Mouse (Mus musculus) induced T-regulatory cell, adult 2 months (primary cell): ENCODE results near the gene Ghsr.
"Not testable (repeated sequence)": the region's sequence is repeated elsewhere in the genome, so short reads cannot be mapped to it uniquely, and the experiment has no call there.

Experiments
- DNase-seq: peaks from one replicate; pipeline ENCODE4 v3.0.0-alpha.2; 2012; ENCODE audit warnings: low read depth

The Ghsr gene

DNA sequence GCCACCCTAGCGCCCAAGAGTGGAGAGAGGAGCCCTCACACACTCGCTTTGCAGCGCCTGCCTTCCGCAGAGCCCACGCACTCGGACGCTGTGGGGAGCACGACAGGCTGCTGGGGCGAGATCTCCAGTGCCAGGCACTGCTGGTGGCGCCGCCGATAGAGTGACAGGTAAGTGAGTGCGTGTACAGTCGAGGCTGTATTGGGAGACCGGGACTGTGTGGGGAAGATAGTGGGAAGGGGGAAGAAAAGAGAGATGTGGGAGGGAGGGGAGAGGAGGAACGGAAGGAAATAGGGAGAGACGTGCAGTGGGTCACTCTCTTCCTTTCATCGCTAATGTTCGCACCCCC, at the start of gene Ghsr:
Gene Ghsr (plus strand): TSS at position 76 of the 346 bp plus-strand sequence.
- no peak for DNase-seq

DNA sequence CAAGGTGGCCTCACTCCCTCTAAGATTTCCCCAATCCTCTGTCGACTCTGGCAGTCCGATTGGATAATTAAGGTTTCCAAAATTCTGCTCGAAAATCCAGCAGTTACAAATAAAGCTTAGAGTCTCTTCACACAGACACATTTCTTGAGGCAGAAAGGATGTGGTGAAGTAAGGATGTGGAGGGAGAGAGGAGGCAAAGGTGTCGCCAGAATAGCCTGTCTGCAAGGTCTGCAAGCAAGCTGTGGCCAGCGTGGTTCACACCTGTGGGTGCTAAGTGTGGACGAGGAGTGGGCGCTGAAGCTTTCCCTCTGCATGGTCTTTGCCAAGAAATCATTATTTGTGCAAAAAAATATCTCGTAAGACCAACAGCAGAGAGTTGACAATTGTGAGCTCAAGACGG, 48.6 kb upstream of the Ghsr start:
- DNase-seq: peak; percentile 67

DNA sequence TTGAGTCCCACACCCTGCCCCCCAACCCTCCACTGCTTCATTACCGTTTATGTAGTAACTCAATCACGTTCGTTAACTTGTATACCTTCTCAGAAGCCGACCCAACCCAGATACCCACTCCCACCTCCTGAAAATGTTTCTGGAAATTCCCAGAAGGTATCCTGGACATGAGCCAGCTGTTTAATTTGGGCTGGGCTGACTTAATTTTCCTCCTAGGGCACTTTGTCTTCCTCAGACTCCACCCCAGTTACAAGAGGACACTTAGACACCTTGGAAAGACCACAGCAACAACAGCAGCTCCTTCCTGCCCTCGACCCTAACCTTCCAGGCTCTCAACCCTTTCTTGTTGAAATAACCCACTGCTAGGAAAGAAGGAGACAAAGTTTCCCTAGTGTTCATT, 47.6 kb upstream of the Ghsr start:
- no peak for DNase-seq

DNA sequence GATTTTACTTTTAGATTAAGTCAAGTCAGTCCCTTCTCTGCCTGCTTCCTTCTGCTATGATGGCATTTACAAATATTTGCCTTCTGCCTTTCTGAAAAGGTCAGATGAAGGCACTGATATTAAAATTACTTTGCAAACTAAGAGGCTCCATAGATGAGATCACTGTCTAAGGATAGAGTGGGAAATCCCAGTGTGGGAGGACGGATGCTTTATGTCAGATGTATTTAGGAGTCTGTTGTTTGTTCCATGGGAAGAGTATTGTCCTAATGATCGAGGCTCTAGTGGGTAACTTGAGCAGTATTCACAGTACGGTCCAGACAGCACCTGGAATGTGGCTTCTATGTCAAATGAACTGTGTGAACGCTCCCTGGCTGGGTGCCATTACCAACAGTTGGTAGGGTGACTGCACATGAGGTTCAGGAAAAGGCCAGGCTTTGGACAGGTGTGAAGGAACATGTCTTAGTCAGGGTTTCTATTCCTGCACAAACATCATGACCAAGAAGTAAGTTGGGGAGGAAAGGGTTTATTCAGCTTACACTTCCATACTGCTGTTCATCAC, 44.4 kb upstream of the Ghsr start:
- DNase-seq: no peak

DNA sequence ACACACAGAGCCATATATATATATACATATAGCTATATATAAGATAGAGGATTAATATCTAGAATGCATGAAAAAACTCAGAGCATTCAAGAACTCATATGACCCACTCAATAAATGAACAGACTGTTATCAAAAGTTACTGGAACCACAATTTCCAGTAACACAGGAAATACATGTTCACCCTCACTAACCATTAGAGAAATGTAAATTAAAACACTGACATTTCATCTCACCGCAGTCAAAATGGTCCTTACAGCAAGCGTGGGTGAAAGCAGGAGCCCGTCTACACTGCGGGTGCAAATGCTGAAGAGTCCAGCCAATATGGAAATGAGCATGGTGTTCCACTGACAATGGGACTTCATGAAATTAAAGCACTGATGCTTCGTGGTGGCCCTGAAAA, 40.4 kb upstream of the Ghsr start:
- DNase-seq: peak; percentile 54

DNA sequence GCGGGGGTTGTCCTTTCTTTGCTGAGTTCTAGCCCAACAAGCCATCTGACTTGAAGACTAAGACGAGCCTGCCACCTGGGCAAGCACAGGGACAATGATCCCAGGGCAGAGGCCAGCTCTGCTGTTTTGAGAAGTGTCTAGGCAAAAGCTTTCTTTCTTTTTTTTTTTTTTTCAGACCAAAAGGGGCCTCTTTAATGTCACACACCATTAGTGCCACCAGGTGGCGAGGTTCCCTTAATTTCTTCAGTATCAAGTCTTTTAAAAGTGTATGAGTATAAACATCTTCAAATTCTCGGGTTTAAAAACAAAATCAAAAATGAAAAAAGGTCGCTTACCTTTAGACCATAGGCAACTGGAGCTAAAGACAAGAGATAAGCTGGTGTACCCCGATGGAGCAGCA, 32.7 kb upstream of the Ghsr start:
- peak; percentile 78 for DNase-seq

DNA sequence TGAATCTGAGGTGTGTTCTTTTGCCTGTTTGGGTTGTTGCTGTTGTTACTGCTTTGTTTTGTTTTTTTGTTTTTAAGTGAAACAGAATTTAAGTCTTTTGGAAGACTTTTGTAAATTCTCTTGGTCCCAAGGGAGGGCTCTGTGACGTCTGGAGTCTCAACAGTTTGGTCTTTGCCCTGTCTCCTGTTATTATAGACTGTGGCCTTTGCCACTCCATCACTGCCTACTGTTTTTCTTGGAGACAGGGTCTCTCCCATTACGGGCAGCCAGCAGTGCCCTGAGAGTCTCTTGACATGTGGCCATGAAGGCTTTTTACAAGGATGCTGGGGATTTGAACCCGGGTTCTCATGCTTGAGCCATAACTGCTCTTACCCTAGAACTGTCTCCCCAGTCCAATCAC, 32.3 kb upstream of the Ghsr start:
- no peak for DNase-seq

DNA sequence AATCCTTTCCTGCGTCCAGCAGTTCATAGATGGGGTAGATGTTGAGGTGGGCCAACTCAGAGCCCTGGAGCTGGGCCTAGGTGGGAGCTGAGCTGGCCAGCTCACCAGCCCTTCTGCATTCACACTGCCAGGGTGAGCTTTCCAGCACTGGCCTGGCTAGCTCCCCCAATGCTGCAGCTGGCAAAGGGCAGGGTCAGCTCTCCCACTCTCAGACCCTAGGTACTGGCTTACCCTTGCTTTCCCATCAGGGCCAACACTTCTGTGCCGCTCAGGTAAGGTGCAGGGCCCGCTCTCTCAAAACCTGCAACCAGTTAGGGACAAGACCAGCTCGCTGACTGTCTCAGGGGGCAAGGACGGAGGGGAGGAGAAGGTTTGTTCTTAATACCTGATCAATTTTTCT, 30.4 kb upstream of the Ghsr start:
- no peak for DNase-seq

DNA sequence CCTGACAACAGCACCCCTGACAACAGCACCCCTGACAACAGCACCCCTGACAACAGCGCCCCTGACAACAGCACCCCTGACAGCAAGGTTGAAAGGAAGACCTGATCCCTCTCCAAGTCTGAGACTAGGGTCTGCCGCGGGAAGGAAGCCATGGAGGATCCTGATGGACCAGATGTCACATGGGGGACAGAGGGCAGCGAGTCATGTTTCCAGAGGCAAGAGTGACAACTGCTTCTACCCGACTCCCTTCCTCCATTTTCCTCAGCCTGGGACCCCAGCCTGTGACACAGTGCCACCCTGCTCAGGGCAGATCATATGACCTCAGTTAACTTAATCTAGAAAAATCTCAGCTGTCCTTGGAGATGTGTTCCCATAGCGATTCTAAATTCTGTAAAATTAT, 28.7 kb upstream of the Ghsr start:
- no peak for DNase-seq

DNA sequence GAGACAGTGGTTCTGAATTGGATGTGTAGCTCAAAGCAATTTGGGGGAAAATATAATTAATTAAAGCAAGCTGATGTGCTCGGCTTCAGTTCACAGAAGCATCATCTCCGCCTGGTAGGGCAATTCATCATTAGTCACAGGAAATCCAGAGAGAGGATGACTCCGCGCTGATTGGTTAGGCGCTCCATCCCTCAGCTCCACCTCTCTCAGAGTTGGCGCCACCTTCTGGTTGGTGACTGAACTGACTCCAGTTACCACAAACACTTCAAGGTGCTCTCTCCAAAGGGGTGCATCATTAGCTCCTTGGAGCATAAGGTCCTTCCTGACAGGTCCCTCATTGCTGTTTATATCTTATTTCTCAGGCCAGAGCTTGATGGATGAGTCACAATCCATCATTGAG, 25.6 kb upstream of the Ghsr start:
- peak; percentile 93 for DNase-seq

DNA sequence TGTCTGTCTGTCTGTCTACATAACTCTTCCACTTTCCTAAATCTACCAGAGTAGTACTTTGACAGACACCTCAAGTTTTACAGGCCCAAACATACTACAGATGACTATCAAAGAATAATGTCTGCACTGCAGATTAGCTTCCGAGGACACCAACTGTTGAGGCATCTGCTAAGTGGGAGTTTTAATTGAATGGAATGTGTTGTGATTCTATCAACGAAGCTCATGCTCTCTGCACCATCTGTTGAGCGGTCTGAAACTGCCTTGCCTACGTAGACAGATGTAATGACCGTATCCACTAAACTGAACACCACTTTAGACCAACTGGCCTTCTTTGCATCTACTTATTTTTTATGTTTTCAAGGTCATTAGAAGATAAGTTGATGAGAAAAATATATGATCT, 22.7 kb upstream of the Ghsr start:
- no peak for DNase-seq

DNA sequence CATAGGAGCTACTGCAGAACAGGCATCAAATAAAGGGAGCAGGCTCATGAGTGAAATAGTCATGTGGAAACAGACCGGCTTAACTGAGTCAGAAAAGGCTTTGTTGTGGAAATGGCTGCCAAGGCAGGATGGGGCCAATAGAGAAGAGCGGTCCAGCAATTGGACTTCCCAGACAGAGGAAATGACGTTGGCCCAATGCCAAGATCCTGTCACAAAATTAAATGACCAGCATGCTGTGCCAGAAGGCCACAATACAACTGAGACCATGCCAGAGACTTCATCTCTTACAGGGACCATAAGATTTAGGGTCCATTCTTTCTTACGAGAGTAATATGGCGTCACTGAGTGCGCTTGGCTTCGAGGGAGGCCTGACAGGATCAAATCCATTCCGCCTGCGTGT, 20.0 kb upstream of the Ghsr start:
- no peak for DNase-seq

DNA sequence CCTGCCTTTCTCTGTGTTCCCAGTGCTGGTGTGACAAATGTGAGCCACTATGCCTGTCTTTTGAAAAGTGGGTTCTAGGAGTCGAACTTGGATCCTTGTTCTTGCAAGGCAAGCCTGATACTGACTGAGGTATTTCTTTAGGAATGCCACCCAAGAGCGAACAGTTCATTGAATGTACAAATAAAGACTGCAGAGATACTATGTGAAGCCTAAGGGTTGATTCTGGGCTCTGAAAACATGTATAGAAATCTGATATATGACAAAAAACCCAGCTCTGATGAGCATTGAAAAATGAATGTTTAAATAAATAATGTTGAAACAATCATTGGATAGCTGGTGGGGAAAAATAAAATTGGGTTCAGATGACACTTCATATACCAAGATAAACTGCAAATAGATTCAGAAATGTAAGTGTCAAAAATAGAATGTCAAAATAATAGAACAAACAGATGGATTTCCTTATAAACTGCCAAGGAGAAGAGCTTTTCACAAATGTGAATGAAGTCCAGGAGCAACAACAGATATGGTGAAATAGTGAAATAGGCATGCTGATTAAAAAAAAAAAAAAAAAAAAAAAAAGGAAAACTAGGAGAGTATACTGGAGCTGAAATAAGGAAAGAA, 11.9 kb upstream of the Ghsr start:
- DNase-seq: no peak

DNA sequence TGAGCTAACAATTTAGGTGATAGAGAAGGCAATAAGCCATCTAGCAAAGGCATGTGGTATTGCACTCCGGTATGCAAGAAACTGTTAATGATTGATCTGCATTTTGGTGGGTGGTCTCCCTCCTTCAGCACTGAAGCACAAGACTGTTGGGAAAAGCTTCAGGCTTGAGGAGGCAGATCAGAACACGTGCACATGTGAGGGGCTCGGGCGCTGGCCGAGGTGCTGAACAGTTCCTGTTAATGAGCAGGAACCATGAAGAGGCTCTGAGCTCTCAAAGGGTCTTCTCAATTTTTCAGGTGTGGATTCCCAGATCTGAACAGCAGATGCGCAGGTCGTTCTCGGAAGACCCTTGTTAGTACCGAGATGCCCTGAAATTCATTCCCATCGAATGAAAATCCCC, 1.0 kb upstream of the Ghsr start:
- peak; percentile 22 for DNase-seq

DNA sequence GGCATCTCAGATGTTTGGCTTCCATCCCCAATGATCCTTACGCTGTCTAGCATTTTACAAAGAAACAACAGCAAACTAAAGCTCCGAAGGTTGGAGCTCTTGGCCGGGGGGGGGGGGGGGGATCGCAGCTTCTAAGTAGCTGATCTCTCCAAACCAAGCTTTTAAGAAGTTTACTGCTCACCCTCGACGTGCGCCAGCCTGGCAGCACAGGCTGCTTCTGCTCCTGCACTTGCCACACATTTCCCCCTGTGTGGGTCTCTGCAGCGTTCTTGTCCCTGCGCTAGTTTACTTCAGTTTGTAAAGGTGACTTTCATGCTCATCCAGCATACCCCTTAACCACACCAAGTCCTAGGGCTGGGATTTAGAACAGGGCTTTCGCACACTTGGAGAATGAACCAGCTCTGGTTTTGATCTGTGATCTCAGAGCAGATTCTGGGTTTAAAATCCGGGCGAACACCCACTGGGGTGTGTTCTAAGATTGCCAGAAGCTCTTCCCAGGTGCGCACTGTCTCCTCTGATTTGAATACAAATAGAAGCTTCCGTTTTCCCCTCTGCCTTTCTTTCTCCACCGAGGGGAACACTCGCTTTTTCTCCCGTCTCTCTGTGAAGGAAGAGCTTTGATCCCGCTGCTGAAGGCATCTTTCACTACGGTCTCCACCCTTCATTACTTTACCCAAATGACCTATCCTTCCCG, 422 bp upstream of the Ghsr start:
- no peak for DNase-seq

DNA sequence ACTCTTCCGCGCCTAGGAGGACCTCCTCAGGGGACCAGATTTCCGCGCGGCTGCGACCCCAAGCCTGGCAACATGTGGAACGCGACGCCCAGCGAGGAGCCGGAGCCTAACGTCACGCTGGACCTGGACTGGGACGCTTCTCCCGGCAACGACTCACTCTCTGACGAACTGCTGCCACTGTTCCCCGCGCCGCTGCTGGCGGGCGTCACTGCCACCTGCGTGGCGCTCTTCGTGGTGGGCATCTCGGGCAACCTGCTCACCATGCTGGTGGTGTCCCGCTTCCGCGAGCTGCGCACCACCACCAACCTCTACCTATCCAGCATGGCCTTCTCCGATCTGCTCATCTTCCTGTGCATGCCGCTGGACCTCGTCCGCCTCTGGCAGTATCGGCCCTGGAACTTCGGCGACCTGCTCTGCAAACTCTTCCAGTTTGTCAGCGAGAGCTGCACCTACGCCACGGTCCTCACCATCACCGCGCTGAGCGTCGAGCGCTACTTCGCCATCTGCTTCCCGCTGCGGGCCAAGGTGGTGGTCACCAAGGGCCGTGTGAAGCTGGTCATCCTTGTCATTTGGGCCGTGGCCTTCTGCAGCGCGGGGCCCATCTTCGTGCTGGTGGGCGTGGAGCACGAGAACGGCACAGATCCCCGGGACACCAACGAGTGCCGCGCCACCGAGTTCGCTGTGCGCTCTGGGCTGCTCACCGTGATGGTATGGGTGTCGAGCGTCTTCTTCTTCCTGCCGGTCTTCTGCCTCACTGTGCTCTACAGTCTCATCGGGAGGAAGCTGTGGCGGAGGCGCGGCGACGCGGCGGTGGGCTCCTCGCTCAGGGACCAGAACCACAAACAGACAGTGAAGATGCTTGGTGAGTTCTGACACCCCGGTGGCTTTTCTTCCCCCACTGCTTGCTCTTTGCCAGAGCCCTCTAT, 837 bp downstream of the Ghsr start:
- DNase-seq: no peak

DNA sequence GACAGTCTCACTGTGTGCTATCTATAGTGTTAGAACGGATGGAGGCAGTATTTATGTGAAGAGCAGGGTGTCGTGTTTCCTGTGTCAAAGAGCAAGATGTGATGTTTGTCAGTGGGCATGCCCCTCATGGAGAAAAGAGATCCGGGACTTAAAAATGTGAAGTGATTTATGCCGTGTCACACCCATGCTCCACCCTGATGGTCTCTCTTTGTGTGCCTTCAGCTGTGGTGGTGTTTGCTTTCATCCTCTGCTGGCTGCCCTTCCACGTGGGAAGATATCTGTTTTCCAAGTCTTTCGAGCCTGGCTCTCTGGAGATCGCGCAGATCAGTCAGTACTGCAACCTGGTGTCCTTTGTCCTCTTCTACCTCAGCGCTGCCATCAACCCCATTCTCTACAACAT, 3.2 kb downstream of the Ghsr start:
- DNase-seq: no peak

DNA sequence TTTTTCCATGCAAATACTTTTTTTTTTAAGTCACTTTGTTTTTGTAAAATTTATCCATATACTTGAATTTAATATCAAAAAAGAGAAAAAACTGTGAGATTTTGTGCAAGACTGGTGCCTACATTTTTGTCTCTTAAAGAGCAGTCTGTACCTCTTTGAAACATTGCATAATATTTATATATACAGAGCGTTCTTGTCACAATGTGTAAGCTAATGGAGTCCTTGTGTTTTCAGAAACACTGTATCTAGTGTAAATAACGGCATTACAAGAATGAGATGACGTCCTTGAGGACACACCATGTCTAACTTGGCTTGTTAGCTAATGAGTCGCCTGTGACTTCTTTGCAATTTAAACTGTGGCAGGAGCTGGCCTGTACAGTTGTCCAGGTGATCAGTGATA, 6.8 kb downstream of the Ghsr start:
- DNase-seq: no peak

DNA sequence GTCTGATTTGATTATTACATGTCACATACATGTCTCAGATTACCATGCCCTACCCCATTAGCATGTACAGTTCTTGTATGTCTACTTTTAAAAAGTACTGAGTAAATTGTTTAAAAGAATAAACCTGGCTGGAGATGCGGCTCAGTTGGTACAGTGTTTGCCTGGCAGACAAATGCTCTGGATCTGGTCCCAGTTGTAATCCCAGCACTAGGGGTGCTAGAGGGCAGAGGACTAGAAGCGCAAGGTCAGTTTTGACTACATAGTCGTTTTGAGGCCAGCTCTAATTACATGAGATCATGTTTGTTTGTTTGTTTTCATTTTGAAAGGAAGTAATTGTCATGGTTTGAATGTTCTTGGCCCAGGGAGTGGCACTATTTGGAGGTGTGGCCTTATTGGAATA, 13.7 kb downstream of the Ghsr start:
- no peak for DNase-seq

DNA sequence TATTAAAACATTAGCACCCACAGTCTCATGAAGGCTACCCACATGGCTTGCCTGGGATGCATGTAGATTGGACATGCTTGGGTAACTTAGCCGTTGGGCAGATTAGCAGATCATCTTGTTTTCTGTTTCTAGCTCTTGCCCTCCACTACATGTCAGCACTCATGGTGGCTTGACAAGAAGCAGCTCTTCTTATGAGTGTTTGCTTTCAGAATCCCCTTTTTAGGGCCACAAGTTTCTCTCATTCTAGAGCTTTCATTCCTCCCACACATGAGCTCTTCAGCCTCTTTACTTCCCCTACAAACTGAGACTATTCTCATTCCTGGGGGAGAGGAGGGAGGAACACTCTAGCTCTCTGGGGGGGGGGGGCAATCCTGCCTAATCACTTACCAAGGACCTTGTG, 18.8 kb downstream of the Ghsr start:
- no peak for DNase-seq

DNA sequence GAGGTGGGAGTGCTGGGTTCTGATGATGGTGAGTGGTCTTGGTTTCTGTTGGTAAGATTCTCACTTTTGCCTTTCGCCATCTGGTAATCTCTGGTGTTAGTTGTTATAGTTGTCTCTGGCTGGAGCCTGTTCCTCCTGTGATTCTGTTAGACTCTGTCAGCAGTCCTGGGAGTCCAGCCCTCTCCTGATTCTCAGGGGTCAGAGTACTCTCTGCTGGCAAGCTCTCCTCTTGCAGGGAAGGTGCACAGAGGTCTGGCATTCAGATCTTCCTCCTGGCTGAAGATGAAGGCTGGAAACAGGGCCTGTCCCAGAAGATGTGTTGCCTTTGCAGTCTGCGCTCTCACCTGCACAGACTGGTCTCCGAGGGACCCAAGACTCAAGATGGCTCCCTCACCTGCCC, 29.8 kb downstream of the Ghsr start:
- DNase-seq: not testable (repeated sequence)

DNA sequence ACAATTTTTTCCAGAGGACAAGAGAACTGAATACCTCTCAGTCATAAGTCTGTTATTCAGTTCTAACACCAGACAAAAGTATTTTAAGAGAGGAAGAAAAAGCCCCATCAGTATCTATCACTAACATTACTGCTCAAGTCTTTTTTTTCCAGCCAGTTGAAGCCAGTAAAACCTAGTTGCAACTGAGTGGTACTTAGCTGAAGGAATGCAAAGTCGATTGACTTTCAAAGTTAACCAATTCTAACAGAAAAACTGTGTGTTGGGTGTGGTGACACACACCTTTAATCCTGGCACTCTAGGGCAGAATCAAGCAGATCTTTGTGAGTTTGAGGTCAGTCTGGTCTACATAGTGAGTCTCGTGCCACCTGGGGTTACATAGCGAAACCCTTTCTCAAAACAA, 35.3 kb downstream of the Ghsr start:
- DNase-seq: no peak

DNA sequence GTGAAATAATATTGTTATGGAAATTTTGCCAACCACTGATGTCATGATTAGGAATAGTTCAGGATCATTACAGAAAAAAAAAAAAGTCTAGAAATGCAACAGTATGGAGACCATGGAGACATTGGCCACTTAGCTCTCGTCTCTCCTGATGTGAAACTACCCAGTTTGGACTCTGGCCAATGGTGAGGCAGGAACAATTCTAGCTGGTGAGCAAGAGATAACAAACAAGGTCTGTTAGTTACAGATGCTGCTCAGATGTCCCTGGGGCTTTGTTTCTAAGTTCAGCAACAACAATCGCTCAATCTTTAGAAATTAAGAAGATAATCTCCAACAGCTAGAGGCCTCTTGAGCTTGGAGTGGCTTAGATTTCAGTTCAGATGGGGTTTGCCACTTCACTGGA, 37.4 kb downstream of the Ghsr start:
- DNase-seq: no peak
